8 mouse cellular contexts compared by ENCODE assay signal in the genomic region with DNA sequence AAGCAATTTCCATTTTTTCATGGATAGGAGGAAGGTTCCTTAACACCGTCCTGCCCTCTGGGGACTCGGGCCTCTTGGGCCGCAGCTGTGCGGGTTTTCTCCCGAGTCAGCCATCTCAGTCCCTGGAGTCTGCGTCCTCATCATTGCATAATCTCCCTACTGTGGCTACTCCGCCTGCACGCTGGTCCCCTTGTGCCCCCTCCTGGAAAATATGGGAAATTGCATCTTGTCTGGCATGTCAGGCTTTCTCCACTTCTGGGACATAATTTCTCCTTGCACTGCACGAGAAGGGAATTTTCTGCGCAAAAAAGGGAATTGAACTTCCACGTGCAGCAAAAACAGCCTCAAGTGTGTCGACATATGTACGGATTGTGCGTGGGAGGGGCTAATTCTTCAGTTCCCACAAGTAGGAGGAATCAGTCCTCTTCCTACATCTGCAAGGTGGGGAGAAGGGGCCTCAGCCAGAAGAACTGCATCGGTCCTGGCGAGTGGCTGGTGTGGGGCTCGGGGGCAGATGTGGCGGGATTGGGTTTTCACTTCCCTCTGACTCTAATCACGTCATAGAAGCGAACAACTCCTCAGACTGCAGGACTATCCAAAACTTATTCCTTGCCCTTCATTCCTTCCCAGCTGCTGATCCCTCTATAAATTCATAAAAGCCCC.
DNase-seq lines count a peak whose midpoint lies in the region; ATAC-seq and TF ChIP-seq lines count a peak whose summit lies in the region.

No protein-coding gene starts in this region.

- peak; percentile 96 for ATAC-seq in forebrain, embryonic 11.5 days (replicated peaks; ENCODE audit: low FRiP score)
- peak; percentile 81 for ATAC-seq in heart, embryonic 16.5 days (replicated peaks; ENCODE audit: extremely low read depth, insufficient read depth, low FRiP score)
- peak; percentile 62; the same call in 1 of the 2 replicates for ATAC-seq in liver, embryonic 14.5 days (ENCODE audit: insufficient read depth)

- peak; percentile 14 to 34 for DNase-seq in CD8-positive naive resting alpha-beta T cell, adult 2 months (ENCODE audit: low read depth in 2 of 2, low spot score in 2 of 2)
- peak; percentile 77 for DNase-seq in forebrain, embryonic 11.5 days (ENCODE audit: low spot score)
- DNase-seq in kidney, postnatal 25 days = peak; percentile 72 to 85
- DNase-seq in liver, embryonic 14.5 days (ENCODE audit: low read depth in 3 of 3, low spot score in 3 of 3) = peak; percentile 26 to 46 (median 37)
- peak; percentile 46 for DNase-seq in neural tube, embryonic 10.5 days (ENCODE audit: extremely low spot score, low spot score)
- peak; percentile 58 for DNase-seq in testis, postnatal 10 days (ENCODE audit: low spot score)

- no peaks in the 10 kb centered on the region for H3K36me3 ChIP-seq in forebrain, embryonic 11.5 days (ENCODE audit: control insufficient read depth, insufficient read depth, low read length)
- no peaks in the 10 kb centered on the region for H3K36me3 ChIP-seq in heart, embryonic 16.5 days (ENCODE audit: control insufficient read depth, insufficient read depth)
- H3K36me3 ChIP-seq in liver, embryonic 14.5 days (replicated peaks; ENCODE audit: control insufficient read depth, insufficient read depth, low read depth) = no peaks in the 10 kb centered on the region

- peak; percentile 85 for TF ChIP-seq CTCF in liver, embryonic 14.5 days (IDR thresholded peaks at IDR 0.05; ENCODE audit: low read depth)

- H3K4me3 ChIP-seq in brown adipose tissue, adult 24 weeks (ENCODE audit: insufficient read depth, low read depth, low read length) = peak overlapping the region; percentile 24; the same call in 1 of the 2 replicates
- no peak overlapping the region for H3K4me3 ChIP-seq in forebrain, embryonic 11.5 days (ENCODE audit: low read depth, low read length)
- peak overlapping the region; percentile 37 for H3K4me3 ChIP-seq in heart, embryonic 16.5 days (ENCODE audit: low read length)
- no peak overlapping the region for H3K4me3 ChIP-seq in liver, embryonic 14.5 days (ENCODE audit: insufficient read depth in 1 of 2, low read depth in 2 of 2, low read length in 2 of 2)

- 11% methylated on average over 20 of the region's 20 CpGs for WGBS in forebrain, embryonic 11.5 days
- WGBS in heart, embryonic 16.5 days = 8% methylated on average over 20 of the region's 20 CpGs
- WGBS in liver, embryonic 14.5 days (ENCODE audit: insufficient replicate concordance) = 4% methylated on average over 20 of the region's 20 CpGs

- no peak overlapping the region for H3K9ac ChIP-seq in forebrain, embryonic 11.5 days (ENCODE audit: low read length)
- no peak overlapping the region for H3K9ac ChIP-seq in heart, embryonic 16.5 days (ENCODE audit: low read length)
- H3K9ac ChIP-seq in liver, embryonic 14.5 days (replicated peaks) = no peak overlapping the region

- TF ChIP-seq EP300 in liver, embryonic 14.5 days (IDR thresholded peaks at IDR 0.05; ENCODE audit: low read depth) = no peak

- H3K27me3 ChIP-seq in forebrain, embryonic 11.5 days (ENCODE audit: control insufficient read depth, insufficient read depth, low read length) = no peaks in the 10 kb centered on the region
- H3K27me3 ChIP-seq in heart, embryonic 16.5 days (ENCODE audit: control insufficient read depth, insufficient read depth, low read length) = no peaks in the 10 kb centered on the region
- H3K27me3 ChIP-seq in liver, embryonic 14.5 days (ENCODE audit: control insufficient read depth, insufficient read depth, low read length) = no peaks in the 10 kb centered on the region

- no peak overlapping the region for H3K27ac ChIP-seq in brown adipose tissue, adult 24 weeks (replicated peaks; ENCODE audit: low read depth, low read length)
- H3K27ac ChIP-seq in forebrain, embryonic 11.5 days (ENCODE audit: low read depth, low read length) = no peak overlapping the region
- no peak overlapping the region for H3K27ac ChIP-seq in heart, embryonic 16.5 days (ENCODE audit: low read length)
- H3K27ac ChIP-seq in liver, embryonic 14.5 days = no peak overlapping the region

- H3K4me2 ChIP-seq in forebrain, embryonic 11.5 days (ENCODE audit: low read depth, low read length, severe bottlenecking) = peak overlapping the region; percentile 41; the same call in 1 of the 2 replicates
- peak overlapping the region; percentile 61 for H3K4me2 ChIP-seq in heart, embryonic 16.5 days (ENCODE audit: low read depth, low read length)
- peak overlapping the region; percentile 34 for H3K4me2 ChIP-seq in liver, embryonic 14.5 days (ENCODE audit: low read depth)

- no peaks in the 10 kb centered on the region for H3K9me3 ChIP-seq in forebrain, embryonic 11.5 days (ENCODE audit: control insufficient read depth, low read length)
- H3K9me3 ChIP-seq in heart, embryonic 16.5 days (replicated peaks; ENCODE audit: control insufficient read depth, low read length) = no peaks in the 10 kb centered on the region
- H3K9me3 ChIP-seq in liver, embryonic 14.5 days (ENCODE audit: control insufficient read depth, low read length) = no peaks in the 10 kb centered on the region

- no peaks in the 10 kb centered on the region for H3K4me1 ChIP-seq in brown adipose tissue, adult 24 weeks (ENCODE audit: control insufficient read depth, insufficient read depth, insufficient read length, low read length)
- H3K4me1 ChIP-seq in forebrain, embryonic 11.5 days (replicated peaks; ENCODE audit: control insufficient read depth, insufficient read depth, low read length) = no peaks in the 10 kb centered on the region
- no peaks in the 10 kb centered on the region for H3K4me1 ChIP-seq in heart, embryonic 16.5 days (ENCODE audit: control insufficient read depth, insufficient read depth, low read length)
- H3K4me1 ChIP-seq in liver, embryonic 14.5 days (replicated peaks; ENCODE audit: control insufficient read depth in 2 of 2, insufficient read depth in 2 of 2, low read length in 1 of 2) = no peaks in the 10 kb centered on the region

Comparison
In these comparisons a context has a peak if more than half of its experiments do, and no peak if none do; other contexts are left out.
1. DNase-seq: peak in every context shown above with its lines; median percentile 78 in kidney, postnatal 25 days; 77 in forebrain, embryonic 11.5 days; 58 in testis, postnatal 10 days; 46 in neural tube, embryonic 10.5 days; 37 in liver, embryonic 14.5 days; 24 in CD8-positive naive resting alpha-beta T cell, adult 2 months.
2. H3K4me3 ChIP-seq: peak in brown adipose tissue, adult 24 weeks (single experiment) and heart, embryonic 16.5 days (single experiment); none in forebrain, embryonic 11.5 days (single experiment) and liver, embryonic 14.5 days (0 of 2).
3. Peak in every context shown above with its lines, with median percentiles within 50 percentile points of each other: ATAC-seq and H3K4me2 ChIP-seq.